In genomic region chr5:35629333-35629732, GRCm38 (mm10) we compare ENCODE assay signal across 20 mouse cellular contexts. TPM values are rescaled to one million over a fixed set of nuclear protein-coding genes. Genes with fewer than 3 reads are reported as not detected.
DNase-seq lines count a peak whose midpoint lies in the region; ATAC-seq and TF ChIP-seq lines count a peak whose summit lies in the region.
"Had no signal": no experiment of that assay in that cellular context is flagged by ENCODE, and none has a peak within 500 bp of the region (broad histone marks: within the 10 kb centered on the region; RNA-seq: fewer than 3 reads in every experiment).

No protein-coding gene starts in this region.

- no peak for TF ChIP-seq EP300 in heart, postnatal 0 days (IDR thresholded peaks at IDR 0.05; ENCODE audit: low read depth)
- TF ChIP-seq EP300 in liver, embryonic 14.5 days (IDR thresholded peaks at IDR 0.05; ENCODE audit: low read depth) = no peak
- no peak for TF ChIP-seq EP300 in ES-Bruce4 (IDR thresholded peaks at IDR 0.05; ENCODE audit: insufficient read depth, low read depth, low read length)

- no peaks in the 10 kb centered on the region for H3K4me1 ChIP-seq in heart, postnatal 0 days (ENCODE audit: control insufficient read depth, insufficient read depth)
- no peaks in the 10 kb centered on the region for H3K4me1 ChIP-seq in heart, embryonic 12.5 days (replicated peaks)
- H3K4me1 ChIP-seq in liver, embryonic 14.5 days (replicated peaks; ENCODE audit: control insufficient read depth in 2 of 2, insufficient read depth in 2 of 2, low read length in 1 of 2) = no peaks in the 10 kb centered on the region
- no peaks in the 10 kb centered on the region for H3K4me1 ChIP-seq in liver, embryonic 12.5 days
- no peaks in the 10 kb centered on the region for H3K4me1 ChIP-seq in ES-Bruce4 (ENCODE audit: control insufficient read depth, insufficient read depth, low read length)

- no peak overlapping the region for H3K4me3 ChIP-seq in heart, postnatal 0 days (ENCODE audit: low read depth, low read length)
- no peak overlapping the region for H3K4me3 ChIP-seq in heart, embryonic 12.5 days
- H3K4me3 ChIP-seq in liver, embryonic 14.5 days (ENCODE audit: insufficient read depth in 1 of 2, low read depth in 2 of 2, low read length in 2 of 2) = no peak overlapping the region
- H3K4me3 ChIP-seq in liver, embryonic 12.5 days = no peak overlapping the region
- no peak overlapping the region for H3K4me3 ChIP-seq in ES-Bruce4 (ENCODE audit: low read depth, low read length)
- H3K4me3 ChIP-seq: embryonic facial prominence, embryonic 10.5 days; forebrain, embryonic 15.5 days; intestine, embryonic 15.5 days; limb, embryonic 12.5 days; stomach, embryonic 15.5 days had no signal

- no peak overlapping the region for H3K9ac ChIP-seq in heart, postnatal 0 days (replicated peaks; ENCODE audit: low read depth, low read length)
- no peak overlapping the region for H3K9ac ChIP-seq in heart, embryonic 12.5 days
- no peak overlapping the region for H3K9ac ChIP-seq in liver, embryonic 14.5 days (replicated peaks)
- H3K9ac ChIP-seq in liver, embryonic 12.5 days = no peak overlapping the region
- no peak overlapping the region for H3K9ac ChIP-seq in ES-Bruce4 (ENCODE audit: low read depth, poor library complexity, severe bottlenecking)
- H3K9ac ChIP-seq: forebrain, embryonic 15.5 days; intestine, embryonic 15.5 days; limb, embryonic 12.5 days; stomach, embryonic 15.5 days had no signal

- TF ChIP-seq CTCF in heart, postnatal 0 days (IDR thresholded peaks at IDR 0.05; ENCODE audit: low read depth) = peak; percentile 16; the same call in 1 of the 2 replicates
- TF ChIP-seq CTCF in liver, embryonic 14.5 days (IDR thresholded peaks at IDR 0.05; ENCODE audit: low read depth) = peak; percentile 27
- peak; percentile 5 for TF ChIP-seq CTCF in ES-Bruce4 (IDR thresholded peaks at IDR 0.05; ENCODE audit: low read depth, low read length)

- H3K36me3 ChIP-seq in heart, postnatal 0 days (replicated peaks; ENCODE audit: control insufficient read depth, insufficient read depth, low read length) = no peaks in the 10 kb centered on the region
- no peaks in the 10 kb centered on the region for H3K36me3 ChIP-seq in heart, embryonic 12.5 days
- no peaks in the 10 kb centered on the region for H3K36me3 ChIP-seq in liver, embryonic 14.5 days (replicated peaks; ENCODE audit: control insufficient read depth, insufficient read depth, low read depth)
- H3K36me3 ChIP-seq in liver, embryonic 12.5 days = no peaks in the 10 kb centered on the region
- no peaks in the 10 kb centered on the region for H3K36me3 ChIP-seq in ES-Bruce4 (ENCODE audit: control insufficient read depth, insufficient read depth, low read length, poor library complexity, severe bottlenecking)
- H3K36me3 ChIP-seq: embryonic facial prominence, embryonic 10.5 days; forebrain, embryonic 15.5 days; intestine, embryonic 15.5 days; limb, embryonic 12.5 days; stomach, embryonic 15.5 days had no signal

- intact Hi-C loops in left cerebral cortex, postnatal 4 days (cut with DNase I) = no loop called here

- no peak for DNase-seq in heart, postnatal 0 days (ENCODE audit: low spot score)
- DNase-seq in liver, embryonic 14.5 days (ENCODE audit: low read depth in 3 of 3, low spot score in 3 of 3) = no peak
- DNase-seq in 416B (ENCODE audit: low read depth) = peak; percentile 24
- DNase-seq in left cerebral cortex, postnatal 4 days = no peak
- DNase-seq in layer of hippocampus, adult 18-20 months (ENCODE audit: low spot score in 2 of 2) = no peak
- DNase-seq: cerebellum, adult 11 months; thymus, adult 18-20 months; thymus, postnatal 4 days had no signal

- H3K9me3 ChIP-seq in heart, postnatal 0 days (replicated peaks; ENCODE audit: control insufficient read depth, low read length) = no peaks in the 10 kb centered on the region
- no peaks in the 10 kb centered on the region for H3K9me3 ChIP-seq in heart, embryonic 12.5 days (replicated peaks)
- H3K9me3 ChIP-seq in liver, embryonic 14.5 days (ENCODE audit: control insufficient read depth, low read length) = no peaks in the 10 kb centered on the region
- H3K9me3 ChIP-seq in liver, embryonic 12.5 days (replicated peaks) = no peaks in the 10 kb centered on the region
- no peaks in the 10 kb centered on the region for H3K9me3 ChIP-seq in ES-Bruce4 (replicated peaks; ENCODE audit: control insufficient read depth, insufficient read depth, low read length, poor library complexity, severe bottlenecking)
- H3K9me3 ChIP-seq: embryonic facial prominence, embryonic 10.5 days; forebrain, embryonic 15.5 days; intestine, embryonic 15.5 days; limb, embryonic 12.5 days; stomach, embryonic 15.5 days had no signal

- no peaks in the 10 kb centered on the region for H3K27me3 ChIP-seq in heart, postnatal 0 days (ENCODE audit: control insufficient read depth, insufficient read depth, low read length)
- peaks cover 37% of the 10 kb centered on the region for H3K27me3 ChIP-seq in heart, embryonic 12.5 days (replicated peaks)
- no peaks in the 10 kb centered on the region for H3K27me3 ChIP-seq in liver, embryonic 14.5 days (ENCODE audit: control insufficient read depth, insufficient read depth, low read length)
- no peaks in the 10 kb centered on the region for H3K27me3 ChIP-seq in liver, embryonic 12.5 days (replicated peaks)
- no peaks in the 10 kb centered on the region for H3K27me3 ChIP-seq in ES-Bruce4 (ENCODE audit: control insufficient read depth, insufficient read depth, low read length, poor library complexity, severe bottlenecking)
- H3K27me3 ChIP-seq: forebrain, embryonic 15.5 days; intestine, embryonic 15.5 days; limb, embryonic 12.5 days; stomach, embryonic 15.5 days had no signal

- ATAC-seq in heart, postnatal 0 days (ENCODE audit: insufficient read depth, low read depth) = no peak
- ATAC-seq in heart, embryonic 12.5 days (ENCODE audit: insufficient number of reproducible peaks, low FRiP score) = no peak
- ATAC-seq in liver, embryonic 14.5 days (ENCODE audit: insufficient read depth) = no peak
- no peak for ATAC-seq in liver, embryonic 12.5 days
- ATAC-seq: midbrain, embryonic 16.5 days had no signal

- no peak overlapping the region for H3K4me2 ChIP-seq in heart, postnatal 0 days (ENCODE audit: low read depth, low read length)
- no peak overlapping the region for H3K4me2 ChIP-seq in heart, embryonic 12.5 days
- no peak overlapping the region for H3K4me2 ChIP-seq in liver, embryonic 14.5 days (ENCODE audit: low read depth)
- no peak overlapping the region for H3K4me2 ChIP-seq in liver, embryonic 12.5 days
- H3K4me2 ChIP-seq: forebrain, embryonic 15.5 days; intestine, embryonic 15.5 days; limb, embryonic 12.5 days; stomach, embryonic 15.5 days had no signal

- TF ChIP-seq POLR2A in ES-Bruce4 (IDR thresholded peaks at IDR 0.05; ENCODE audit: insufficient read depth, low read length) = no peak

- no peak overlapping the region for H3K27ac ChIP-seq in heart, postnatal 0 days (ENCODE audit: low read depth)
- H3K27ac ChIP-seq in heart, embryonic 12.5 days (ENCODE audit: poor library complexity, severe bottlenecking) = no peak overlapping the region
- H3K27ac ChIP-seq in liver, embryonic 14.5 days = no peak overlapping the region
- H3K27ac ChIP-seq in liver, embryonic 12.5 days = no peak overlapping the region
- no peak overlapping the region for H3K27ac ChIP-seq in ES-Bruce4 (ENCODE audit: insufficient read depth, low read length)
- H3K27ac ChIP-seq: embryonic facial prominence, embryonic 10.5 days; forebrain, embryonic 15.5 days; intestine, embryonic 15.5 days; limb, embryonic 12.5 days; macrophage had no signal

RNA-seq across cellular contexts. Expression of gene Acox3, which starts 46.5 kb away (rescaled TPM):
- 26.8 and 31.2 TPM in 2 replicates for total RNA-seq in heart, postnatal 0 days (2014; rRNA removed; ENCODE audit: low replicate concordance)
- polyA plus RNA-seq in heart, postnatal 0 days (2015; fragmentation: Nextera tagmentation; extraction: Ambion mirVana) = 11.9 and 13.4 TPM in 2 replicates
- 10.6 and 12.4 TPM in 2 replicates for polyA plus RNA-seq in heart, embryonic 12.5 days (2016; fragmentation: Nextera tagmentation; extraction: Ambion mirVana)
- polyA plus RNA-seq in liver, embryonic 14.5 days (2012; rRNA removed) = 3.4 and 3.6 TPM in 2 replicates
- 2.5 and 3.2 TPM in 2 replicates for polyA plus RNA-seq in liver, embryonic 14.5 days (2014; fragmentation: Nextera tagmentation; extraction: Ambion mirVana)
- polyA plus RNA-seq in liver, embryonic 12.5 days (2016; fragmentation: Nextera tagmentation; extraction: Ambion mirVana) = 4.1 and 4.4 TPM in 2 replicates
- 11.4 and 15.1 TPM in 2 replicates for polyA plus RNA-seq in ES-Bruce4 (2011; ENCODE audit: insufficient read depth, insufficient read length, low read depth, missing spikeins)
- total RNA-seq in left cerebral cortex, postnatal 4 days (2021) = 10 to 100 TPM; 24.2 to 26.1 TPM
- 10 to 100 TPM; 26.5 to 29.4 TPM for total RNA-seq in layer of hippocampus, adult 18-20 months (2021)

RNA-seq across cellular contexts. Expression of gene Htra3, which starts 50.2 kb away (rescaled TPM):
- 43.3 and 49.5 TPM in 2 replicates for total RNA-seq in heart, postnatal 0 days (2014; rRNA removed; ENCODE audit: low replicate concordance)
- 17.2 and 19.2 TPM in 2 replicates for polyA plus RNA-seq in heart, postnatal 0 days (2015; fragmentation: Nextera tagmentation; extraction: Ambion mirVana)
- 4.3 and 4.8 TPM in 2 replicates for polyA plus RNA-seq in heart, embryonic 12.5 days (2016; fragmentation: Nextera tagmentation; extraction: Ambion mirVana)
- 0.46 and 0.80 TPM in 2 replicates for polyA plus RNA-seq in liver, embryonic 14.5 days (2012; rRNA removed)
- 0.99 and 1.5 TPM in 2 replicates for polyA plus RNA-seq in liver, embryonic 14.5 days (2014; fragmentation: Nextera tagmentation; extraction: Ambion mirVana)
- polyA plus RNA-seq in liver, embryonic 12.5 days (2016; fragmentation: Nextera tagmentation; extraction: Ambion mirVana) = 1.2 and 1.4 TPM in 2 replicates
- 1.9 and 2.0 TPM in 2 replicates for polyA plus RNA-seq in ES-Bruce4 (2011; ENCODE audit: insufficient read depth, insufficient read length, low read depth, missing spikeins)
- total RNA-seq in left cerebral cortex, postnatal 4 days (2021) = 10 to 100 TPM; 14.9 to 17.1 TPM
- 1 to 10 TPM; 7.5 to 7.7 TPM for total RNA-seq in layer of hippocampus, adult 18-20 months (2021)
- total RNA-seq: common myeloid progenitor, adult 5-6 weeks; hematopoietic stem cell, adult 5-6 weeks had no signal

RNA-seq across cellular contexts. Expression of gene Trmt44, which starts 54.5 kb away (rescaled TPM):
- 7.3 and 8.1 TPM in 2 replicates for total RNA-seq in heart, postnatal 0 days (2014; rRNA removed; ENCODE audit: low replicate concordance)
- 2.4 and 2.6 TPM in 2 replicates for polyA plus RNA-seq in heart, postnatal 0 days (2015; fragmentation: Nextera tagmentation; extraction: Ambion mirVana)
- 5.1 and 5.7 TPM in 2 replicates for polyA plus RNA-seq in heart, embryonic 12.5 days (2016; fragmentation: Nextera tagmentation; extraction: Ambion mirVana)
- 1.5 and 2.0 TPM in 2 replicates for polyA plus RNA-seq in liver, embryonic 14.5 days (2012; rRNA removed)
- polyA plus RNA-seq in liver, embryonic 14.5 days (2014; fragmentation: Nextera tagmentation; extraction: Ambion mirVana) = 1.8 and 2.3 TPM in 2 replicates
- 5.0 and 5.3 TPM in 2 replicates for polyA plus RNA-seq in liver, embryonic 12.5 days (2016; fragmentation: Nextera tagmentation; extraction: Ambion mirVana)
- polyA plus RNA-seq in ES-Bruce4 (2011; ENCODE audit: insufficient read depth, insufficient read length, low read depth, missing spikeins) = 10.2 and 12.5 TPM in 2 replicates
- total RNA-seq in left cerebral cortex, postnatal 4 days (2021) = 10 to 100 TPM; 10.9 to 11.9 TPM
- 1 to 10 TPM; 7.6 to 8.5 TPM for total RNA-seq in layer of hippocampus, adult 18-20 months (2021)
